Mouse (Mus musculus) kidney, postnatal 0 days (tissue): ENCODE data around the gene Tbk1. TPM values are rescaled to one million over a fixed set of nuclear protein-coding genes. Genes with fewer than 3 reads are reported as not detected.

Experiments
- ATAC-seq: fragments of 200-750 bp; cut with Nextera tagmentation; replicated peaks from 2 replicates; pipeline ENCODE4 v1.8.0; 2017; ENCODE audit warnings: low read depth, moderate number of reproducible peaks, moderate TSS enrichment, moderate library complexity; ENCODE audit not compliant: low FRiP score
- DNase-seq: peaks from one replicate; pipeline ENCODE4 v3.0.0-alpha.2; 2016; ENCODE audit warnings: low spot score
- H3K27ac ChIP-seq: fragments of 300-500 bp; sonication (generic); 2 replicates; pipeline ENCODE4 v1.5.1; 2014; ENCODE audit warnings: mild to moderate bottlenecking
- H3K27me3 ChIP-seq: fragments of 300-500 bp; sonication (generic); 2 replicates; pipeline ENCODE4 v1.6.1; 2014; ENCODE audit warnings: low read length, mixed read lengths; ENCODE audit not compliant: insufficient read depth
- H3K36me3 ChIP-seq: fragments of 300-500 bp; sonication (generic); 2 replicates; pipeline ENCODE4 v1.6.1; 2014; ENCODE audit warnings: low read length, mixed read lengths; ENCODE audit not compliant: insufficient read depth
- H3K4me1 ChIP-seq: fragments of 300-500 bp; sonication (generic); replicated peaks from 2 replicates; pipeline ENCODE4 v1.6.1; 2014; ENCODE audit warnings: antibody characterized with exemption, low read length, mixed read lengths; ENCODE audit not compliant: insufficient read depth
- H3K4me2 ChIP-seq: fragments of 300-500 bp; sonication (generic); 2 replicates; pipeline ENCODE4 v1.6.1; 2014; ENCODE audit warnings: mild to moderate bottlenecking, low read length, moderate library complexity, mixed read lengths
- H3K4me3 ChIP-seq: fragments of 300-500 bp; sonication (generic); replicated peaks from 2 replicates; pipeline ENCODE4 v1.5.1; 2014; ENCODE audit warnings: low read depth, low read length
- H3K9ac ChIP-seq: fragments of 300-500 bp; sonication (generic); 2 replicates; pipeline ENCODE4 v1.6.1; 2014; ENCODE audit warnings: low read depth, low read length
- H3K9me3 ChIP-seq: fragments of 300-500 bp; sonication (generic); replicated peaks from 2 replicates; pipeline ENCODE4 v1.6.1; 2016; ENCODE audit warnings: low read length, inconsistent platforms, mixed read lengths
- CTCF ChIP-seq: IDR thresholded peaks from 2 replicates; pipeline ENCODE4 v1.5.1; 2016; ENCODE audit warnings: antibody characterized with exemption, low read depth, mild to moderate bottlenecking, moderate library complexity
- WGBS: fragments of 180-500 bp; shearing (Covaris S2); extraction: QIAGEN DNeasy Blood & Tissue Kit; methylation state at CpG from one replicate; pipeline ENCODE4 v1.1.7; 2014; 5-methylcytosine and 5-hydroxymethylcytosine counted together
- polyA plus RNA-seq: library from polyadenylated mRNA; unstranded; fragments of >200 nt; fragmentation: Nextera tagmentation; extraction: Ambion mirVana; gene quantifications from 2 replicates; pipeline ENCODE4 v1.2.1, GENCODE M21; 2015

The Tbk1 gene
- polyA plus RNA-seq, 1 experiment from 2014 or later: 26.5 TPM

GRCm38 (mm10) chr10:121625407-121626185 lies 39.0 kb upstream of the Tbk1 start:
- no peaks in the 10 kb centered on the region for H3K9me3 ChIP-seq
- peak overlapping the region; percentile 74 for H3K4me2 ChIP-seq
- peaks cover 18% of the 10 kb centered on the region; the same call in 1 of the 2 replicates for H3K36me3 ChIP-seq
- H3K27me3 ChIP-seq: no peaks in the 10 kb centered on the region
- H3K4me1 ChIP-seq: peaks cover 6% of the 10 kb centered on the region
- DNase-seq (peak; percentile 79), ATAC-seq (peak; percentile 52)
- peak overlapping the region; percentile 89 for H3K9ac ChIP-seq
- TF ChIP-seq CTCF: no peak
- peak overlapping the region; percentile 95 for H3K27ac ChIP-seq
- peak overlapping the region; percentile 88 for H3K4me3 ChIP-seq
- under 1% methylated on average over 40 of the region's 41 CpGs for WGBS

- no peak for ATAC-seq
- H3K9ac ChIP-seq: peak overlapping the region; percentile 89; the same call in 1 of the 2 replicates
- H3K27ac ChIP-seq: peak overlapping the region; percentile 95
- H3K4me1 ChIP-seq: peaks cover 6% of the 10 kb centered on the region
- no peaks in the 10 kb centered on the region for H3K9me3 ChIP-seq
- TF ChIP-seq CTCF: no peak
- H3K36me3 ChIP-seq: peaks cover 18% of the 10 kb centered on the region; the same call in 1 of the 2 replicates
- peak overlapping the region; percentile 74 for H3K4me2 ChIP-seq
- DNase-seq: no peak
- WGBS: 6% methylated on average over 9 of the region's 9 CpGs
- peak overlapping the region; percentile 88 for H3K4me3 ChIP-seq
- no peaks in the 10 kb centered on the region for H3K27me3 ChIP-seq
Observed at GRCm38 (mm10) chr10:121625006-121625405, 38.4 kb upstream of the Tbk1 start.

GRCm38 (mm10) chr10:121623670-121624069 lies 37.1 kb upstream of the Tbk1 start:
- Histone ChIP-seq H3K4me2 (no peak overlapping the region), H3K27me3 (no peaks in the 10 kb centered on the region), H3K36me3 (peaks cover 18% of the 10 kb centered on the region; the same call in 1 of the 2 replicates), H3K9me3 (no peaks in the 10 kb centered on the region), H3K4me1 (peaks cover 6% of the 10 kb centered on the region), H3K4me3 (no peak overlapping the region), H3K27ac (no peak overlapping the region), H3K9ac (no peak overlapping the region)
- WGBS: 83% methylated on average over 7 of the region's 7 CpGs
- DNase-seq (no peak), ATAC-seq (no peak)
- TF ChIP-seq CTCF: no peak

- TF ChIP-seq CTCF: no peak
- peaks cover 6% of the 10 kb centered on the region for H3K4me1 ChIP-seq
- ATAC-seq: no peak
- no peaks in the 10 kb centered on the region for H3K9me3 ChIP-seq
- 81% methylated on average over 6 of the region's 6 CpGs for WGBS
- no peak overlapping the region for H3K9ac ChIP-seq
- DNase-seq: no peak
- H3K36me3 ChIP-seq: peaks cover 29% of the 10 kb centered on the region
- H3K27ac ChIP-seq: no peak overlapping the region
- no peaks in the 10 kb centered on the region for H3K27me3 ChIP-seq
- H3K4me3 ChIP-seq: no peak overlapping the region
- no peak overlapping the region for H3K4me2 ChIP-seq
Observed at GRCm38 (mm10) chr10:121622431-121622830, 35.8 kb upstream of the Tbk1 start.

- no peak for DNase-seq
Observed at GRCm38 (mm10) chr10:121615935-121616334, 29.3 kb upstream of the Tbk1 start.

GRCm38 (mm10) chr10:121615146-121615870 lies 28.7 kb upstream of the Tbk1 start:
- 94% methylated on average over 13 of the region's 13 CpGs for WGBS
- peaks cover 52% of the 10 kb centered on the region for H3K36me3 ChIP-seq
- H3K9ac ChIP-seq: no peak overlapping the region
- no peak overlapping the region for H3K27ac ChIP-seq
- ATAC-seq: no peak
- DNase-seq: no peak
- TF ChIP-seq CTCF: no peak
- H3K4me2 ChIP-seq: no peak overlapping the region
- H3K9me3 ChIP-seq: no peaks in the 10 kb centered on the region
- H3K4me1 ChIP-seq: no peaks in the 10 kb centered on the region
- H3K27me3 ChIP-seq: no peaks in the 10 kb centered on the region
- H3K4me3 ChIP-seq: no peak overlapping the region

More at GRCm38 (mm10) chr10:121615935-121616334, 29.3 kb upstream of the Tbk1 start:
- TF ChIP-seq CTCF: no peak
- peaks cover 50% of the 10 kb centered on the region for H3K36me3 ChIP-seq
- no peak overlapping the region for H3K9ac ChIP-seq
- no peak overlapping the region for H3K4me2 ChIP-seq
- H3K27me3 ChIP-seq: no peaks in the 10 kb centered on the region
- no peak overlapping the region for H3K27ac ChIP-seq
- H3K9me3 ChIP-seq: no peaks in the 10 kb centered on the region
- no peaks in the 10 kb centered on the region for H3K4me1 ChIP-seq
- no peak overlapping the region for H3K4me3 ChIP-seq
- ATAC-seq: 0 out of 2 replicates have a peak, but pooled peaks have one; percentile 54
- WGBS: 82% methylated on average over 7 of the region's 7 CpGs
